Mouse (Mus musculus) liver, adult 2 months (tissue): ENCODE measurements around the gene Foxj1. TPM values are rescaled to one million over a fixed set of nuclear protein-coding genes. Genes with fewer than 3 reads are reported as not detected.

ENCODE experiments used
- DNase-seq: peaks from one replicate; pipeline ENCODE4 v3.0.0-alpha.2; 2011; ENCODE audit warnings: low read depth, low spot score; ENCODE audit errors: extremely low read depth
- H3K27ac ChIP-seq: fragments of 200-500 bp; replicated peaks from 2 replicates; pipeline ENCODE4 v1.5.1; 2012; ENCODE audit warnings: low read depth, mild to moderate bottlenecking, control low read depth, inconsistent platforms, low read length; ENCODE audit not compliant: insufficient read depth
- H3K27me3 ChIP-seq: fragments of 200-500 bp; 2 replicates; pipeline ENCODE4 v1.6.1; 2012; ENCODE audit warnings: mild to moderate bottlenecking, moderate library complexity, low read length, inconsistent platforms; ENCODE audit not compliant: control insufficient read depth, insufficient read depth
- H3K36me3 ChIP-seq: fragments of 200-500 bp; 2 replicates; pipeline ENCODE4 v1.6.1; 2012; ENCODE audit warnings: low read length, inconsistent platforms; ENCODE audit not compliant: control insufficient read depth, insufficient read depth
- H3K4me1 ChIP-seq: fragments of 200-500 bp; 2 replicates; pipeline ENCODE4 v1.6.1; 2011; ENCODE audit warnings: low read length; ENCODE audit not compliant: control insufficient read depth, insufficient read depth
- H3K4me3 ChIP-seq: fragments of 200-500 bp; 2 replicates; pipeline ENCODE4 v1.5.1; 2011; ENCODE audit warnings: low read depth, mild to moderate bottlenecking, control low read depth, low read length, moderate library complexity; ENCODE audit not compliant: insufficient read depth
- H3K79me2 ChIP-seq: fragments of 200-500 bp; 2 replicates; pipeline ENCODE4 v1.6.1; 2012; ENCODE audit warnings: inconsistent platforms, mild to moderate bottlenecking, low read length, moderate library complexity; ENCODE audit not compliant: control insufficient read depth, insufficient read depth
- H3K9ac ChIP-seq: fragments of 200-500 bp; 2 replicates; pipeline ENCODE4 v1.6.1; 2012; ENCODE audit warnings: low read depth, mild to moderate bottlenecking, control low read depth, inconsistent platforms, low read length
- CTCF ChIP-seq: fragments of 200-500 bp; IDR thresholded peaks from 2 replicates; pipeline ENCODE4 v1.5.1; 2011; ENCODE audit warnings: low read depth, low read length, control low read depth
- POLR2A ChIP-seq: fragments of 200-500 bp; IDR thresholded peaks from 2 replicates; pipeline ENCODE4 v1.6.1; 2011; ENCODE audit warnings: low read length, control low read depth; ENCODE audit not compliant: insufficient read depth; ENCODE audit errors: extremely low read depth
- WGBS: fragments of 180-500 bp; shearing (Covaris S2); methylation state at CpG from one replicate; pipeline ENCODE4 v1.1.7; 2018; 5-methylcytosine and 5-hydroxymethylcytosine counted together
- polyA plus RNA-seq: library from polyadenylated mRNA; depleted of rRNA; stranded (reverse); fragments of >200 nt; gene quantifications from 2 replicates; pipeline ENCODE4 v1.2.3, GENCODE M21; 2012
- total RNA-seq: library from RNA; depleted of rRNA; stranded (reverse); fragments of >200 nt; gene quantifications from 2 replicates; pipeline ENCODE4 v1.2.3, GENCODE M21; 2014

The Foxj1 gene
- total and polyA plus RNA-seq, 2 experiments = 0.09 to 0.21 TPM

GRCm38 (mm10) chr11:116312359-116312758, 22.8 kb downstream of the Foxj1 start:
- DNase-seq = no peak
- no peak for TF ChIP-seq POLR2A
- TF ChIP-seq CTCF = no peak
- Histone ChIP-seq H3K4me1 (no peaks in the 10 kb centered on the region), H3K27ac (no peak overlapping the region), H3K27me3 (no peaks in the 10 kb centered on the region), H3K4me3 (no peak overlapping the region), H3K9ac (no peak overlapping the region), H3K36me3 (no peaks in the 10 kb centered on the region), H3K79me2 (no peaks in the 10 kb centered on the region)
- WGBS = 57% methylated on average over 8 of the region's 8 CpGs

GRCm38 (mm10) chr11:116311169-116311568, 24.0 kb downstream of the Foxj1 start:
- Histone ChIP-seq H3K9ac (no peak overlapping the region), H3K27ac (no peak overlapping the region), H3K79me2 (peaks cover 3% of the 10 kb centered on the region; the same call in 1 of the 2 replicates), H3K4me1 (peaks cover 2% of the 10 kb centered on the region; the same call in 1 of the 2 replicates), H3K27me3 (no peaks in the 10 kb centered on the region), H3K36me3 (no peaks in the 10 kb centered on the region), H3K4me3 (no peak overlapping the region)
- 65% methylated on average over 8 of the region's 8 CpGs for WGBS
- no peak for DNase-seq
- TF ChIP-seq CTCF (no peak), POLR2A (no peak)

GRCm38 (mm10) chr11:116309601-116310000, 25.6 kb downstream of the Foxj1 start:
- Histone ChIP-seq H3K36me3 (peaks cover 1% of the 10 kb centered on the region; the same call in 1 of the 2 replicates), H3K9ac (no peak overlapping the region), H3K4me3 (no peak overlapping the region), H3K27me3 (no peaks in the 10 kb centered on the region), H3K4me1 (peaks cover 8% of the 10 kb centered on the region), H3K27ac (no peak overlapping the region), H3K79me2 (peaks cover 4% of the 10 kb centered on the region; the same call in 1 of the 2 replicates)
- no peak for DNase-seq
- 58% methylated on average over 3 of the region's 3 CpGs for WGBS
- TF ChIP-seq CTCF (no peak), POLR2A (no peak)

DNA sequence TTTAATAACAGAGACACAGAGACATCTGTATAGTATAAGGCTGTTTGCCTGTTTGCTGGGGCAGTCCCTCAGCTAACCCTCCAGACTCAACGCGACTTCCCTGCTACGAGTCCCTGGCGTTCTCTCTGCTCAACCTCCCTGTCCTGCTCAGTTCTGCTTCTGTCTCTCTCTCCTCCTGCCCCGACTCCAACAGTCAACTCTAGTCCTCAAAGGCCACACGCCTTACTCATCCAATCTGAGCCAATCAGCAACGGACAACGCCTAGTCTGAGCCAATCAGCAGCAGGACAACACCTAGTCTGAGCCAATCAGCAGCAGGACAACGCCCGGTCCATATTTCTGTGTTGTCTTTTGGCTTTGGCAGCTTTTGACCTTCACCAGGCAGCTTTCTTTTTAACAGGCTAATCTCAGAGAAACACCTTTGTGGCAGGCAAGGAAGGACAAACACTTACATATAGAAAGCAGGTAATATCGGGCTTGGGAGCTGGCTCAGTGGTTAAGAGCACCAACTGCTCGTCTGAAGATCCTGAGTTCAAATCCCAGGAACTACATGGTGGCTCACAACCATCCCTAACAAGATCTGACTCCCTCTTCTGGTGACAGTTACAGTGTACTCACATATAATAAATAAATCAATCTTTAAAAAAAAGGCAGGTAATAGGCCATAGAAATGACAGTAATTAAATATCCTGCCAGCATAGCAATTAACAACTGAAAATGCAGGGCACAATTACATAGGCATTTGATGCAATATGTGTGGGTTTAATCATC, 27.3 kb downstream of the Foxj1 start:
- no peak overlapping the region for H3K9ac ChIP-seq
- no peak for DNase-seq
- H3K27ac ChIP-seq = no peak overlapping the region
- peaks cover 8% of the 10 kb centered on the region for H3K4me1 ChIP-seq
- WGBS = 94% methylated on average over 12 of the region's 12 CpGs
- peaks cover 4% of the 10 kb centered on the region; the same call in 1 of the 2 replicates for H3K79me2 ChIP-seq
- H3K4me3 ChIP-seq = no peak overlapping the region
- H3K27me3 ChIP-seq = no peaks in the 10 kb centered on the region
- H3K36me3 ChIP-seq = peaks cover 10% of the 10 kb centered on the region; the same call in 1 of the 2 replicates
- no peak for TF ChIP-seq POLR2A
- TF ChIP-seq CTCF = no peak

DNA sequence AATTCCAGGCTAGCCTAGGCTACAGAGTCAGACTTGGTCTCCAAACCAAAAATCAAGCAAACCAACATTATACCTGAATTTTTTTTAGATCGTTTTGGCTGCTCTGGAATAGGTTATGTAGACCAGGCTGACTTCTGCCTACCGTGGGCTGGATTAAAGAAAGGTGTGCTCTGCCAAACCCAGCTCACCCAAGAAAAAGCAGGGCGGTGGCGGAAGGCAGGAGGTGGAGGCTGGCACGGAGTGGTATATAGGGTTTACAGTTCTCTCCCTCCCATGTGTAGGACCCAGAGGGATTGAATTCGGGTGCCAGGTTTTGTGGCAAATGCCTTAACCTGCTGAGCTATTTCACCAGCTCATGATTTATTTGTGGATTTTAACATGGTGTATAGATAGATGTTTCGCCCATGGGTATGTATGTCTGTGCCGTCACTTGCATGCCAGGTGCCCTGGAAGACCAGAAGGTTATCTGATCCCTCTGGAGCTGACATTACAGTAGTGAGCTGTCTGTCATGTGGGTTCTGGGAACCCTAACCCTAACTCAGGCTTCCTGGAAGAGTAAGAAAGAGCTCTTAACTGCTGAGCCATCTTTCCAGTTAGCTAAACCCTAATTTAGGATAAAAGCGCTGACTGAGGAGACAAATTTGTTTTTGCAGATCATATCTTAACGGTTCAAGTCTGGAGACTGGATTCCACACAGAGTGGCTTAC, 28.0 kb downstream of the Foxj1 start, which contains the start of gene Exoc7:
Gene Exoc7 (minus strand): TSS at position 215 of the 707 bp plus-strand sequence.
- no peak for TF ChIP-seq CTCF
- no peak for TF ChIP-seq POLR2A
- Histone ChIP-seq H3K27me3 (no peaks in the 10 kb centered on the region), H3K27ac (peak within 1 kb of the TSS; percentile 17), H3K9ac (peak within 1 kb of the TSS; percentile 87), H3K79me2 (peaks cover 4% of the 10 kb centered on the region; the same call in 1 of the 2 replicates), H3K4me1 (peaks cover 8% of the 10 kb centered on the region), H3K4me3 (peak within 1 kb of the TSS; percentile 93), H3K36me3 (peaks cover 10% of the 10 kb centered on the region; the same call in 1 of the 2 replicates)
- DNase-seq = no peak
- 84% methylated on average over 10 of the region's 10 CpGs for WGBS
